Mouse (Mus musculus): ENCODE measurements at regions not wholly inside any gene's neighbourhood (a gene's known extent, or its start where the extent isn't known, plus 50 kb on each side); places are given as distances from the start of the nearest gene placed in this dataset.

- DNase-seq (ENCODE audit: low read depth, low spot score) = peak; percentile 11
Measured at GRCm38 (mm10) chr19:49019426-49019825, 813.6 kb downstream of the Sorcs3 start.
